Mouse (Mus musculus) liver, embryonic 14.5 days (tissue): ENCODE data around the gene Eftud2.

Experiments
- CTCF ChIP-seq: IDR thresholded peaks from 2 replicates; pipeline ENCODE4 v1.5.1; 2016; ENCODE audit warnings: antibody characterized with exemption, low read depth, control low read depth
- EP300 ChIP-seq: IDR thresholded peaks from 2 replicates; pipeline ENCODE4 v1.6.1; 2016; ENCODE audit warnings: antibody characterized with exemption, low read depth

DNA sequence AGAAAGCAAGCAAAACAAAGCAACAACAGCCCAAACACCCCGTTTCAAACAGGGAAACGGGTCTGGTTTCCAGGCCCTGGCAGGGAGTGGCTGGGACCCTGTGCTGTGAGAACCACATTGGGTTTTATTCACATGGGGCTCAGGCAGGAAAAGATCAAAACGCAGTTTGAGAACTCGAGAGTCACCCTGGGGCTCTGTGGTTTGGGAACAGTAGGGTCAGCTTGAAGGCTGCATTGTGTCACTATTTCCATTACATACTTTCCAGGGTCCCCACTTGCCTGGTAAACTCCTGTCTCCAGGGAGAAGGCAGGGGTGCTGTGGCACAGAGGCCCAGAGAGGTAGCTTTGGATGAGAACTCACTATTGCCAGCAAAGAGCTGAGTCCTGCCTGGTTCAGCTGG lies 53.7 kb downstream of the Eftud2 start:
- TF ChIP-seq EP300 (no peak), CTCF (no peak)
